Mouse (Mus musculus) frontal cortex, adult 2 months (tissue): Measurements from ENCODE around the gene Ensa. TPM values are rescaled to one million over a fixed set of nuclear protein-coding genes. Genes with fewer than 3 reads are reported as not detected.
"Not testable (repeated sequence)": the region's sequence is repeated elsewhere in the genome, so short reads cannot be mapped to it uniquely, and the experiment has no call there.

Experiments
- DNase-seq, 2 experiments: peaks; one replicate each; pipeline ENCODE4 v3.0.0; 2022; ENCODE audit warnings: low spot score in 1 of 2; ENCODE audit errors: extremely low spot score in 1 of 2
- polyA plus RNA-seq: library from polyadenylated mRNA; depleted of rRNA; stranded (reverse); fragments of >200 nt; gene quantifications from 2 replicates; pipeline ENCODE4 v1.2.3, GENCODE M21; 2012; rRNA removed

Gene Ensa
- 154 and 164 TPM in 2 replicates for polyA plus RNA-seq

DNA sequence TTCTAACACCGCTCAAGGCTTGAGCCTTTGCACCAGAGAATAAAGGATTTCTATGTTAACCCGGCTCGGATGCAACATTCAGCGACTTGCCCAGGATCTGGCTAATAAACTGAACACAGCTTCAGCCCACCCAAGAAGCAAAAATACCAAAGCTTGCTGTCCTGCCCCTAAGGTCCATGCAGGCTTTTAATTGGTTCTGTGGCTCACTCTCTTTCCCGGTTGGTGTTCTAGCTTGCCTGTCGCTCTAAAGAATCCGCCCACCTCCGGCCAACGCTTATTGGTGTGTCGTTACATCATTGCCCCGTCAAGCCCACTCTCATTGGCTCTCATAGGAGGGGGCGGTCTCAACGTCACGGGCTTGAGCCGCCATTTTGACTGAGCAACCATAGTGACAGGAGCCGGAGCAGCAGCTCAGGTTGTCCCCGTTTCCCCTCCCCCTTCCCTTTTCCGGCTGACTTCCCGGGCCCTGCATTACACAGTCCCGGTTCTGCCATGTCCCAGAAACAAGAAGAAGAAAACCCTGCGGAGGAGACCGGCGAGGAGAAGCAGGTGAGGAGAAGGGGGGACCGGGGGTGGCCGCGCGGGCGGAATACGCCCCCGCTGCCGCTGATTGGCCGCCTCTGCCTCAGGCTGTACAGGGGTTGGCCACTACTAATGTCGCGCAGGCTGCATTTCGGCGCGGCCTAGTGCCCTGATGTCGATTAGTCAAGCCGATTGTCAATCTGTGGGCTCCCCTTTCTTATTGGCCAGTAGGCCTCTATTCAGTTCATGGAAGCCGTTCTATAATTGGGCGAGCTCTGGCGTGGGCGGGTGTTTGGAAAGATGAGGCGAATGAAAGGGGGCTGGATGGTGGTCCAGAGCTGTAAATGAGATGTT lies at the start of gene Ensa:
Gene Ensa (plus strand): TSS at position 366 of the 876 bp plus-strand sequence.
- peak; percentile 99 to 100 for DNase-seq

DNA sequence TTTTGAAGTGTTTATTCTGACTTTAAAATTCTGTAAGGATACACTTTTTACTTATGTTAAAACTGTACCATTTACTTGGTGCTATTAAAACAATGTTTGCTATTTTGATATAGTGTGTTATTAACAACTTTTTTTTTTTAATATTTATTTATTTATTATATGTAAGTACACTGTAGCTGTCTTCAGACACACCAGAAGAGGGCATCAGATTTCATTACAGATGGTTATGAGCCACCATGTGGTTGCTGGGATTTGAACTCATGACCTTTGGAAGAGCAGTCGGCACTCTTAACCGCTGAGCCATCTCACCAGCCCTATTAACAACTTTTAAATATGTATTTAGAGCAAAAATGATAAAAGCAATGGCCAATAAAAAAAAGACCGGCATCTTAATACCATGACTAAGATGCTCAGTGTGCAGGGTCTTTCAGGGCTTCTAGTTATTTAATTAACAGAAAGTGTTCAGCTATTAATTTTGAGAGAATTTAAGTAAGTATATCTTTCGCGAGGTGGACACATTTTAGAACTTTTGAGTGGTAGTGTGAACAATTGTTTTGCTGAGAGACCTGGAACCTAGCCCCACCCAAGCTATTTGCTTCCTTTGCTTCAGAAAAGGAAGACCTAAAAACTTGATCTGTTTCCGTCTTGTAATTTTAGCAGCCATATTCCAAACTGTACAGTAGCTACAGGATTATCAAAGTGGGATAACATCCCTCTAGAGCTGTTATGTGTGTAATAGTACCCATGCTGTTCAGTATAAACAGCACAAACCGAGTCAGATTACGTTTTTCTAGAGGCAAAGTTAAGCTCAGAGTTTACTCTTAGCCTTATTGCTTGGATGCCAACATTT lies 36.8 kb upstream of the Ensa start:
- DNase-seq: peak in 1 of 2 experiments; percentile 1

DNA sequence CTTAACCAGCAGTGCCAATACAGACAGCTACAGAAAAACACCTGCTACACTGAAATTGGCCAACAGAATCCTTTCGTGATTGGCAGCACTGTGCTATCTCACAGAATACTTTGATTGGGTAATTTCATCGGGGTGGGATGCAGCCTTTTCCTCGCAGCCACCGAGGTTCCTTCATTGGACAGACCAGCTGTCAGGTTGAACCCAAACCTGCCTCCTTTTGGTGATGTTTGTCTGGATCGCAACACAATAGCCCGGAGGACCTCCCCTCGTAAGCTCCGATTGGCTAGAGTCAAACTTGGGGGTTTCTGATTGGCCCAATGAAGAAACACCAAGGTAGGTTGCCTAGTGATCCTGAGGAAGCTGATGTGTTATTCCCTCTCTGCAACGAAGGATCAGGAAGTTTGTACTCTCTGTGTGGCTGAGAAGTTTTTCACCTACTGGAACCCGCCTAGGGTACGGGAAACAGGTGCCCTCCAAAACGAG lies 36.1 kb upstream of the Ensa start, which contains the start of gene Golph3l:
Gene Golph3l (plus strand): TSS at position 331 of the 483 bp plus-strand sequence.
- peak; percentile 98 to 99 for DNase-seq

GRCm38 (mm10) chr3:95598734-95599133 lies 26.1 kb upstream of the Ensa start:
- DNase-seq: no peak

GRCm38 (mm10) chr3:95601287-95601686 lies 23.5 kb upstream of the Ensa start:
- DNase-seq: no peak

DNA sequence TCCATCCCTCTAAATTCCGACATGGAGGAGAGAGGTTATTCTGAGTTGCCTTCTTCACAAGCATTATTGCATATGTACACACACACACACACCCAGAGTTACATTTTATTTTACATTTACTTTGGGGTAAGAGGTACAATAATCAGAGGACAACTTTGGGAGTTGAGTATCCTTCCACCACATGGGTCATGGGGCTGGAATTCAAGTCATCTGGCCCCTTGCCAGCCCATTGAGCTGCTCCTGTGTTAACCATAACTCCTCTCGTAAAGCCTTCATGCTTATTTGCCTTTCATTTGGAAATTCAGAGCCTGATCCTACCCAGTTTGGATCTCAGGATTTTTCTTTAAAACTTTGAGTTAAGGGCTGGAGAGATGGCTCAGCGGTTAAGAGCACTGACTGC lies 18.7 kb upstream of the Ensa start:
- no peak for DNase-seq

DNA sequence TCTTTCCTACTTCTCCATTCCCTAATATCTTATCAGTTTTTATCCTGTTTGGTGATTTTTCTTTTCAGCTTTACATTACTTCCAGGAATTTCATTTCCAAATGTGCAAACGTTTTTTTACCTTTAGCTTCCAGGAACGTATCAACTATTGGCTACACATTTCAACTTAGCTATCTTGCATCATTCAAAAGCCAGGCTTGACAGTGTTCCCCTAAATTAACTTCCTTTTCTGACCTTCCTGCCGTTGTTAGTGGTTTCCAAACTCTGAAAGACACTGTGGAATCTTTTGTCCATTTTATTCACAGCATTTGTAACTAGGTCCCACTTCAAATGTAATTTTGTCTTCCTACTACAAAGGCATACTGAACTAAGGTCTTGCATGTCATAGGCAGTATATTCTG lies 15.6 kb upstream of the Ensa start:
- DNase-seq: no peak

- DNase-seq: no peak
Observed at GRCm38 (mm10) chr3:95613996-95614395, 10.8 kb upstream of the Ensa start.

DNA sequence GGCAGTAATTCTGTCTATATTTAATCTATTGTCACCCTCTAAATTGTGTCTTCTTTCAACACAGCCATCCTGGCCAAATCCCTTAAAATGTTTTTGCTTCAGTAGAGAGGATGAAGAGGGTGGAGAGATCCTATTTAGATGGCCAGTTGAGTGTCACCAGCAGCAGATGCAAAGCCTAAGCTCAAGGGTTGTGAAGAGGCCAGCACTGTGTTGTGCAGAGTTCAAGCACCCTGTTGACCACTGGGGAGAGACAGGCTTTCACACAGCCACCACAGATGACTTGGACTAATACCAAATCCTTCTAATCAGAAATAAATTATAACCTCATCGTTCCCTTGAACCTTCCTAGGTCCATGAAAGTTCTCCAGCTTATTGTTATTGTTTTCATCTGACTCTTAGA lies 6.3 kb upstream of the Ensa start:
- no peak for DNase-seq

DNA sequence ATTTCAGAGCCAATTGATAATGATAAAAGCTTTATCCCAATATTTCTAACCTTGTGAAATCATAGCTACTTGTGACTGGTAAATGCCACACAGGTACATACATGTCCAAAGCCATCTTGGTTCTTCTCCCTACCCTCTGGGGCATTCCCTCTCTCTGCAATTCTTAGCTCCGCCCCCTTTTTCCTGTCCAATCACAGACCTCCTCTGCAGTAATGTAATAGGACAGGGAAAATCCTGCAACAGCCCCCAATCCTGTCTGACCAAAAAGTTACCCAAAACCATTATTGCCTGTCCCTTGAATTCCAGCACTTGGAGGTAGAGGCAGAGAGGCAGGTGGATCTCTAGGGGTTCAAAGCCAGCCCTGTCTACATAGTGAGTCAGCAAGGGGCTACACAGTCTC lies 3.6 kb upstream of the Ensa start:
- no peak for DNase-seq

GRCm38 (mm10) chr3:95622421-95622820 lies 2.4 kb upstream of the Ensa start:
- not testable (repeated sequence) for DNase-seq

- no peak for DNase-seq
Observed at GRCm38 (mm10) chr3:95623551-95623950, 1.2 kb upstream of the Ensa start.

DNA sequence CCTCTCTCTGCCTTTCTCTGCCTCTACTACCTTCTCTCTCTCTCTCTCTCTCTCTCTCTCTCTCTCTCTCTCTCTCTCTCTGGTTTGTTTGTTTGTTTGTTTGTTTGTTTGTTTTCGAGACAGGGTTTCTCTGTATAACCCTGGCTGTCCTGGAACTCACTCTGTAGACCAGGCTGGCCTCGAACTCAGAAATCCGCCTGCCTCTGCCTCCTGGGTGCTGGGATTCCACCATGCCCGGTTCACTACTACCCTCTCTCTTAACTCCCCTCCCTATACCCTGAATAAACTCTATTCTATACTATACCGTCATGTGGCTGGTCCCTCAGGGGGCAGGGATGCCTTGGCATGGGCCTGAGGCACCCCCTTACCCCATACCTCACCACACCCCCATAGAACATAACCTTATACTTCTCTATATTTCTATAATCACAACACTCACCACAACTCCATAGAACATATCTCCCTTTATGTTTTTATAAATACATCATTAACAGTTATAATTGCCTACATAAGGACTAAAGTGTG lies 740 bp upstream of the Ensa start:
- DNase-seq: not testable (repeated sequence)

- DNase-seq: peak; percentile 85 to 88
Observed at GRCm38 (mm10) chr3:95627763-95628162, 3.0 kb downstream of the Ensa start.

DNA sequence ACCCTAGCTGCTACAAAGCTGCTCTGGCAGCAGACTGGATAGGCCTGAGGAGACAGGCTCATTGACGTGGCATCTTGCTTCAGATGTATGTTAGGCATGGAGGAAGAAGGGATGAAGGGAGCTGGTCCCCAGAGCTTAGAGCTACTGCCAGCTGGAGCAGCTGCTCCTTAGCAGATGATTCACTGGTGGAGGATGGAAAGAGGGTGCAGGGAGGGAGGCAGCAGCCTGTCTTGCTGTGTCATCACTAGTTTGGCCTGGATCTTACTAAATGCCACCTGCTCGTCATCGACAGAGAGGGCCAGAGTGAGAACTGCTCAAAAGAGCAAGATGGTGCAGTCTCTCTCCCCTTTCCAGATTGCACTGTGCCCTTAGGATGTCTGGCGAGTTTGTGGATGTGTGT lies 5.0 kb downstream of the Ensa start:
- peak; percentile 75 to 85 for DNase-seq

DNA sequence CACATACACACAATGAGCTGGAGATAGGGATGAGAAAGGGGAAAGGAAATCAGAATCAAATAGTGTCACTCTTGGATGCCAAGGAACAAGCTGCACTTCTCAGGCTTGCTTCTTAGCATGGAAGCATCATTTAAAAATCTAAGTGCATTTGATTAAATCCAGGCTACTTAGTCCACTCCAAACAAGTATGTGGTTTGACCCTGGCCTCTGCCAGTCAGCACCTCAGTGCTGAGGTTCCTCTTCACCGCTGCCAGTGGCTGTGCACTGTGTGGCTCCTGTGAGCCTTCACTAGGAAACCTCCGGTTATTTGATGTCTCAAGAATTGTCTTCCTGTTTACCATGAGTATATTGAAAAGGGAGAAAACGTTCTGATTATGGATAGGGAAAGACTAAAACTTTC lies 6.1 kb downstream of the Ensa start:
- no peak for DNase-seq

GRCm38 (mm10) chr3:95631304-95631703 lies 6.5 kb downstream of the Ensa start:
- no peak for DNase-seq

- DNase-seq: no peak
Observed at GRCm38 (mm10) chr3:95632648-95633588, 8.1 kb downstream of the Ensa start.

GRCm38 (mm10) chr3:95635636-95636035 lies 10.8 kb downstream of the Ensa start:
- DNase-seq: no peak

- DNase-seq: no peak
Observed at GRCm38 (mm10) chr3:95636072-95636471, 11.3 kb downstream of the Ensa start.
